Mouse (Mus musculus) cerebellum, postnatal 10 days (tissue): Measurements from ENCODE around the gene Tbc1d13.

Source experiments
- DNase-seq, 2 experiments: peaks; one replicate each; pipeline ENCODE4 v3.0.0; 2021; ENCODE audit warnings: mixed read lengths in 2 of 2

Gene Tbc1d13

DNA sequence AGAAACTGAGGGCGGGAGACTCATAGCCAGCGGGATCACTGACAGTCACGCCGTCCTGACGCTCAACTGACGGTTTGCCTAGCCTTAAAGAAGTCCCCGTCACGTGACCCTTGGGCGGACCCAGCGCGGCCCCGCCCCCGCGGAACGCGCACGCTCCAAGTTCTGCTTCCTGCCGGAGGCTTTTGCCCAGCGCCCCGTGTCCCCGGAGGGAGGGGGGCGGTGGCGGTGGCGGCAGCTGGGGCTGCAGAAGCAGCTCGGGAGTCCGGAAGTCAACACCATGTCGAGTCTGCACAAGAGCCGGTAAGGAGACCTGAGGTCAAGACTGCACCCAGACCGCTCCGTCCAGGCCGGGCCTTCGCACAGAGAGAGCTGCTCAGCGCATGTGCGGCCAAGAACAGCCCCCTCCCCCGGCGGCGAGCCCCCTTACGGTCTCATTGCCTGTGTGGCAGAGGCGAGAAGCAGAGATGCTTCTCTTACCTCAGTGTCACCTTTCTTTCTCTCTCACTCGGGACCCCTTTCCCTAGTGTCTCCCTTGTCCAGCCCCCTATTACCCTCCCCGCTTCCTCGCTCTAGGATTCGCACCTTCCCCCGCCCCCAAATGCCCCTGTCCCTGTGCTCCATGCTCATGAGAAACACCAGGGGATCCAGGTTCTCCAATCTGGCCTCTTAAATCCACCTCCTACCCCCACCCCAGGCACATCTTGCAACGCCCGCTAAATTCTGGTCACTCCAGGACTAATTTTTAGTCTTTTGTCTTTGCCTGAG, at the start of gene Tbc1d13:
Tbc1d13 (plus strand) TSS at position 134 of the 765 bp plus-strand sequence.
- peak; percentile 98 to 99 for DNase-seq

DNA sequence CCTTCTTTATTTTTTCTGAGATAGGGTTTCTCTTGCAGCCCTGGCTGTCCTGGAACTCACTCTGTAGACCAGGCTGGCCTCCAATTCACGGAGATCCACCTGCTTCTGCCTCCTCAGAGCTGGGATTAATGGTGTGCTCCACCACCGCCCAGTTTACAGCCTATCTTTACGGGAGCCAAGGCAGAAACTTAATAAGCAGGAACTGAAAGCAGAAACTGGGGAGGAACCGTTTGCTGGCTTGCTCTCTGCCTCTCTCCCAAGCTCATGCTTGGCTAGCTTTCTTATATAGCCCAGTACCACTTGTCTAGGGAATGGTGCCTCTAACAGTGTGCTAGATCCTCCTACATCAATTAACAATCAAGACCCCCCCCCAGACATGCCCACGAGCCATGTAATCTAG, 49.4 kb upstream of the Tbc1d13 start:
- DNase-seq = no peak

DNA sequence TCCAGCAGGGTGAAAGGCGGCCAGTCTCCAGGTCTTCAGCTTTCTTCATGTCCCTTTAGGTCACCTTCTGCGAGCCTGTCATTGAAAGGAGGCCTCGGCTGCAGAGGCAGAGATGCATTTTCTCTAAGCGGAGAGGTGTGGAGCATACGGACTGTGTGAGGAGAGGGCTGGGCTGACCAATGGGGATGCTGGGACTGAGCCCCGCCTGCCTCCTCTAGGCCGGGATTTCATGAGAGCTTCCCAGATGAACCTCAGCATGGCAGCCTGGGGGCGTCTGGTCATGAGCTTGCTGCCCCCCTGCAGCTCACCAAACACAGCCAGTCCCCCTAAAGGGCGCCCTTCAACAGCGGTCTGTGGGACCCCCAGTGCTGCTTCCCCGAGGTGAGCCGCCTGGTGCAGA, 48.9 kb upstream of the Tbc1d13 start:
- DNase-seq = peak in 1 of 2 experiments; percentile 25

DNA sequence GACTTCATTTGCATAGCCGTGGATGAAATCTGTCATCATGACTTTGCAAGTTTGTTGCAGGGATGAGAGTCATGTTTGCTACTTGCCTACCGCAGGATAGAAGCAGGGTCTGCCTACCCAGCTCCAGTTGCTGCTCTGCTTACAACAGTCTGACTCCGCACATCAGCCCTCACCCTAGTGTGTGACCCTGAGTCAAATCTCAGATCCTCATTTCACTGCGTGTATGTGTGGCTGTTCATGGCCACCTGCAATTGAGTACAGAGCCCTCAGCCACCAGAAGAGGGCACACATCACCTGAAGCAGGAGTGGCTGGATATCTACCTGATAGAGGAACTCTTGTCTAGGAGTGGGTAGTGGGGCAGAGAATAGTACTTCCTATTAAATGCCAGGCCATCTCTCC, 46.2 kb upstream of the Tbc1d13 start:
- DNase-seq = no peak

DNA sequence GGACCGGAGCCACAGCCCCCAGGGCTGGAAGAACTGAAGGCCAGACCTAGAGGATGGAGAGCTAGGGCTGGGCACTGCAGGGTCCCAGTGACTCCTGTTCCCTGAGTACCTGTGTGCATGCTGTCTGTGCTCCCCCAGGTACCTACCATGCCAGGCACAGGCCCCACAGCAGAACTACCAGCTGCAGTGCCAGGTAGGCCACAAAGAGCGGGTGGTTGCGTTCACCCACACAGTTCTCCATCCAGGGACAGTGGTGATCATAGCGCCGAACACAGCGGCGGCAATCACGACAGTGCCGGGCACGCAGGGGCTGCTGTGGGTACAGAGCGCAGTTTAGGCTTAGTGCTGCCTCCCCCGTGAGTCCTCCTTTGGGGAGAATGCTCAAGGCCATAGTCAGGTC, 42.0 kb upstream of the Tbc1d13 start:
- DNase-seq = no peak

DNA sequence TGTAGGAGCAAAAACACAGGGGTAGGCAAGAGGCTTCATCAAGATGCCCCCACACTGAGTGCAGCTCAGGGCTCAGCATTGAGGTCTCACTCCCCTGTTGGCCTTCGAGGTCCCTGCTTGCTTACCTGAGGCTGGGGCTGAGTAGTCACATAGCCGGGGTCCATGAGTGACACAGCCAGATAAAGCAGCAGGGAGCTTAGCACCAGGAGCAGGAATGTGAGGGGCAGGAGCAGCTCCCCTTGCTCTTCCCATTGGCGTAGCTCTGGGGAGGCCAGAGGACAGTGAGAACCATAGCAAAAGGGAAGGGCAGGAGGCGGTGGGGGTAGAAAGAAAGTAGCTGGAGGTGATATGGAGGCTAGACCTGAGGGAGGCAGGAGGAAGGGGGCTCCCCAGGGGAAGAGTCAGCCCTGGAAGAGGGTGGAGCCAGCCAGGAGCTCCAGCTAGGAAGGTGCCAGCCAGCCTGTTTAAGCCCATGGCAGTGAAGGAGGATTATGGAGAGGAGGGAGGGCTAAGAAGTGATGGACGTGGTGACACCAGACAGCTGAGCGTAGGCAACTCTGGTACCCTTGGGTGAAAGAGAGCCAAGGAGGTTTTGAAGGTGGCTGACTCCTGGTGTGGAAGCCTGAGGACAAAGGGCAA, 41.1 kb upstream of the Tbc1d13 start:
- no peak for DNase-seq

DNA sequence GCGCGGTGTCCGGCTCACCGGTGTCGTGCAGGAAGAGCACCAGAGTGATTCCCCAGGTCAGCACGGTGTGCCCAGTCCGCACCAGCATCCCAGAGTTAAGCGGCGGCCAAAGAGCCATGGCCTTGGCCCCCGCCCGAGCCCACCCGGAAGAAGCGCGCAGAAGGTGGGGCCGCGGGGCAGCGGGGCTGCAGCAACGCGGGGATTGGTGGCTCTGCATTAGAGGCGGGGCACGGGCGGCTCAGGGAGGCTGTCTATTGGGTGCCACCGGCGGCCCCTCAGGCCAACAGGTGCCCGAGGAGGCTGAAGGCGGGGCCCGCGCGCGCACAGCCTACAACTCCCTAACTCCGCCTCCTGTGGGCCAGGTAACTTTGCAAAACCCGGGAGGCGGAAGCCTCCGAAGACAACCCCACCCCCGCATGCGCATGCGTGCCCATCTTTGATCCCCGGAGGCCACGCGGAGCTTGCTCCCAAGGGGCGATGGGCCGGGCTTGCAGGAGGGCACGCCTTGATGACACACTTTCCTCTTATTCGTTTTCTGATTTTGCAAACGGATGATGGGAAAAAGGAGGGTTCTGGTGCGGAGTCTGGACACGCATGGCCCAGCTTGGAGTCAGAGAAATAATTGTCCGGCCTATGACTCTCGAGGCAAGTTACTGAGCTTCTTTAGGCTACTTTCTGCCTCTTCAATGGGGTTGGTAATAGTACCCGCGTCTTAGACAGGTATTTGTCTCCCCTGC, 39.9 kb upstream of the Tbc1d13 start, which contains the start of gene Zdhhc12:
Zdhhc12 (minus strand) TSS at position 178 of the 737 bp plus-strand sequence.
- peak; percentile 94 to 96 for DNase-seq

DNA sequence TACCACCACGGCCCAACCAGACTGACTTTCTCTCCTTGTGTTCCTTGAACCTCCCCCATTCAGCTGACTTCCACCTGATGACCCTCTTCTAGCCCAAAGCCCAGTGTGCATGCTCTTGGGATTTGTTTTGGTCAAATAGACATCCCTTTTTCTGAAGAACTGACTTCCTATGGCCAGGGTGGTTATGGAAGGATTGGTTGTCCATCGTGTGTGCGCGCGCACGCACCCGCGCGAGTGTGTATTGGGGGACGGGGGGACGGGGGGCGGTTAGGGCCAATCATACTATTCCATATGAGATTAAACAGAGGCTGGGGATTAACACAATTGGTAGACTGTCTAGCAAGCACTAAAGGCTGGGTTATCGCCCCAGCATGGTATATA, 39.3 kb upstream of the Tbc1d13 start:
- DNase-seq = peak; percentile 46 to 49

DNA sequence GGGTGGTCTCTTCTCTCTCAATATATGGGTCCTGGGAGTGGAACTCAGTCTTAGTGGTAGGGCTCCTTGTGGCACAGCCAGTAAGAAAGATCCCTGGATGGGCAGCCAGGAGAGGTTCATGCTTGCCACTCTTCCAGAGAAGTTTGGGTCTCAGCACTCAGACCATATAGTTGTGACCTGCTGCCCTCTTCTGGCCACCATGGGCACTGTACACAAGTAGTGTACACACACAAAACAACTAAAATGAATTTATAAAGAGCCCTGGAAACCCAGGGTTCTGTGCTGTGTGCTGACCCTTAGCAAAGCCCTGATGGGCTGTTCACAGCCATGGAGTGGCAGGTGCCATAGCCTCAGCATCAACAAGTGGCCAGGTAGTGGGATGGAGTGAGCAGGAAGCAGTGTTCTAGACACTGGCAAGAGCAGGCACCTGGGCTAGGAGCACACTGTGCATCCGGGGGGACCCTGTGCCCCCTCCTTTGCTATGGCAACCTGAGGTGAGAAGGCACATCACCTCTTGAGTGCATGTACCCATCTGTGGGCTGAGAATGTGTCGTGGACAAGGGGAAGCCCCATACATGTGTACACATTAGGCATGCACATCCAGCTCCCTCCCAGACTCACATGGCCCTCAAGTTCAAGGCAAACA, 37.5 kb upstream of the Tbc1d13 start:
- peak; percentile 80 to 81 for DNase-seq

DNA sequence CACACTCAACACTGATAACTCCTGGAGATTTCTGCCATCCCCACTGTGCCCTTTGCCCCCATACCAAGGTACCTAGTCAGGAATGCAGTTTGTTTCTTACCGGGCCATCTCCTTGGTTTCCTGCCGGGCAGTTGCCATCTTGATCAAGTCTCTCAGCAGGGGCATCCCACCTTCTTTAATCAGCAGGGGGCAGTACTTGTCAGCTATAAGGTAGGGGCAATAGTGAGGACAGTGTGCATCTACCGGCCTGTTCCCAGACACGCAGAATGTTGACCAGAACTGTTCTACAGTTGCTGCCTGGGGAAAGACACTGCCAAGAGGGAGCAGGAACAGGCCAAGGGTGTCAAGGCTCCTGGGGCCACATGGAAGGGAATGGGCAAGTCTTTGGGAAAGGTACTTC, 33.3 kb upstream of the Tbc1d13 start:
- no peak for DNase-seq

DNA sequence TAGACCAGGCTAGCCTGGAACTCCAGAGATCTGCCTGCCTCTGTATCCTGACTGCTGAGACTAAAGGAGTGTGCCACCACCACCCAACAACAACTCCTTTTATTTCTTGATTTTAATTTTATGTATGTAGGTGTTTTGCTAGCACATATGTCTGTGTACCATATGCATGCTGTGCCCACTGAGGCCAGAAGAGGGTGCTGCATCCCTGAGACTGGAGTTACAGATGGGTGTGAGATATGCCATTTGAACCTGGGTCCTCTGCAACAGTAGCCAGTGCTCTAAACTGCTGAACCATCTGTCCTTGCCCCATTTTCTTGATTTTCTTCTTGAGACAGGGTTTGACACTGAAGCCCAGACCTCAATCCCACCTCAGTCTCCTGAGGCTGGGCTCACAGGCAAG, 27.2 kb upstream of the Tbc1d13 start:
- peak; percentile 70 to 71 for DNase-seq

DNA sequence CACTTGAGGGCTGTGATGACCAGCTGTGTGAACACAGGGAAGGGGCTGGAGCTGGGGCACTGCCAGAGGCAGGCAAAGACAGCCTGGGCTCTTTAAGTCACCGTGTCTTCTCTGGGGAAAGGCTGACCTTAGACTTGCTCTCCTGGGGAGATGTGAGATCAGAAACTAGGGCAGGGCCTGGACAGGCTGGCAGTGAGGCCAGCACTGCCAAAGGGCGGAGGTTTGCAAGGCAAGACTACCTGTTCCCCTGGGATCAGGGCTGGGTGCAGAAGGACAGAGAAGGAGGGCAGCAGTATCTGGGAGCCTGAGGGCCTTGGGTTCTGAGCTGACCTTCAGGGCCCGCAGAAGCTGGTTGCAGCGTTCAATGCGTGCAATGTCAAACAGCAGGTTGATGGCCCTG, 25.9 kb upstream of the Tbc1d13 start:
- DNase-seq = no peak

DNA sequence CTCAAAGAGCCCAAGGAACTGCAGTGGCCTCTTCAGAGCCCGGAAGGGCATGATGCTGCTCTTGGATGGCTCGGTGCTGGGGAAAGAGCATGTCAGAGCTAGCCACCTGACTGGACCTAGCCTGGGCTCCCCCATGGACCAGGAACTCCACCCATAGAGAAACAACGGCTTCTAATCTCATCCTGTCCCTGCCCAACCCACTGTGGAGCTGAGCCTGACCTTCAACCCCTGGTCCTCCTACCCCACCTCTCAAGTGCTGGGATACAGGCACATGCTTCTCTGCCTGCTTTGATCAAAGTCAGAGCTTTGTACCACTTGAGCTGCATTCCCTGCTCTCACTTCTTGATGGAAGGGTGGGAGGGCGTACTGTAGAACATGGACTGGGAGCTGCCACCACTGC, 25.3 kb upstream of the Tbc1d13 start:
- no peak for DNase-seq

DNA sequence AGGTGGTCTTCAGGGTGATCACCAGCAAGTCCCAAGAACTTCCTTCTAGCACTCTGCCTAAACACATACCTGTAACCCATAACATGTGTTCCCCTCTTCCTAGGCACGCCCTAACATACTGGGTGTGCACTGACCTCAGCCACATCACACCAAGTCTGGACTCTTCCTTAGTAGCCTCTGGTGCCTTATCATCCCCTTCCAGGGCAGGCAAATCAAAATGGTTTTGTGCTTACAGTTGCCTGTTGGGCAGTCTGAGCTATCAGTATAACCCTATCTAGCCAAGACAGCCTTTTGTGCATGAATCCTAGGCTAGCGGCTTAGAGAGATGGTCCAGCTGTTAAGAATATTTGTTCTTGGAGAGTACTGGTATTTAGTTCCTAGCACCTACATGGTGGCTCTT, 22.0 kb upstream of the Tbc1d13 start:
- no peak for DNase-seq

DNA sequence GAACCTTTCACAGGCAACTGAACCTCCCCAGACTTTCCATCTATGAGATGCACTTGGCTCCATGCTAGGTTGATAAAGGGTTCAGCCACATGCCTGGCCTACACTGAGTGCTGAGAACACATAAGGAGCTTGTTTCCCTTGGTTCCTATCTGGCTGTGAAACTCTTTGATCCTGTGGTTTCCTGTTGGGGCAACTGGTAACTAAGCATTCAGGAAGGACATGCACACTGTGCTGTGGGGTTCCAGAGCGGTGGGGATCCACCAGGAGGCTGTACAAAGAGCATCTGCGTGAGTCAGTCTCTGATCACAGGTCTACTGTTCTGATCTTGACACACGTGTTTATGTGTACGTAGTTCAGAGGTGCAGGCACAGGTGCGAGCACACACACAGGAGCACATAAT, 21.0 kb upstream of the Tbc1d13 start:
- DNase-seq = no peak

DNA sequence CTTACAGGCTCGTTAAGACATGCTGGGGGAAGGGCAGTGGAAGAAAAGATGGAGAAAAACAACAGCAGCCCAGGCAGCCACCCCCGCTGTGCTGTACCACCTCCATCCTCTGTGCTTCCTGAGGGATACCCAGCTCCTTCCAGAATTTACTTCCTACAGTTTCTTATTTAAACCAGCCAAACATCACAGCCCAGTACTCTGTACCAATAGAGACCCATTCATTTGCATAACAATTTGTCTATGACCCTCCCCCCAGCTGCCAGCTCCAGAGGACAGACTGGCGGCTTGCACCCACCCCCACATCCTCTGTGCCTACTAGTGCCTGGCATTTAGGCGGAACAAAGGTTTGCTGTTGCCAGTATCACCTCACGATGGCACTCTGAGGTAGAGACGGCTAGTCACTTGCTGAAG, 13.9 kb upstream of the Tbc1d13 start:
- peak; percentile 48 to 51 for DNase-seq

DNA sequence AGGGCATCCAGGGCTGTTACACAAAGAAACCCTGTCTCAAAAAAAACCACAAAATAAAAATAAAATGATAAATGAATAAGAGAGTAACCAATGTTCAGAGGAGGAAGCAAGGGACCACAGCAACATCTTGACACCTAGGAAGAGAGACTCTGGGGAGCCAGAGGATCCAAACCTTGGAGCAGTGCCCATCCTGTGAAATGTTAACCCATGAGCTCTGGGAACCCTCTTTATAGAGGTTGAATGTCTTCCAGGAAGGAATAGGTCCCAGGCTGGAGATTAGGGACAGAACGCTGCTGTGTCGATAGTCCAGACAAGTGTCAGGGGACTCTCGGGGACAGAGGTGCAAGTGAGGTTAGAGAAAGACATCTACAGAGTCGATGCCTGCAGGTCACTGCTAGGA, 13.3 kb upstream of the Tbc1d13 start:
- DNase-seq = no peak

DNA sequence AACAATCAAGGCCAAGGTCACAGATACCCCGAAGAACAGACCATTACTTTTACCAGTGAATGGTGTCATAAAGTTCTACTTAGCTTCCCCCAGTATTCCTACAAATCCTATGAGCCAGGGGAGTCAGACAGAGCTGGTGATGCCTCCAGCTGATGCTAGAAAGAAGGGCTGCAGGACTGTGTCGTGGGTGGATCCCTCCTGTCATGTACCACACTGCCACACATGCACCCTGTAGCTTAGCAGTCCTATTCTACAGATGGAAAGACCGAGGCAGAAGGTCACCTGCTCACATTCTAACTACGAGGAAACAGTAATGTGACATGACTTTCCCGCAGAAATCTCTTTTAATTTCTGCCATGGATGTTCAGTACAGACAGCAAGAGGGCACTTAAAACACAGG, 10.8 kb upstream of the Tbc1d13 start:
- DNase-seq = no peak

DNA sequence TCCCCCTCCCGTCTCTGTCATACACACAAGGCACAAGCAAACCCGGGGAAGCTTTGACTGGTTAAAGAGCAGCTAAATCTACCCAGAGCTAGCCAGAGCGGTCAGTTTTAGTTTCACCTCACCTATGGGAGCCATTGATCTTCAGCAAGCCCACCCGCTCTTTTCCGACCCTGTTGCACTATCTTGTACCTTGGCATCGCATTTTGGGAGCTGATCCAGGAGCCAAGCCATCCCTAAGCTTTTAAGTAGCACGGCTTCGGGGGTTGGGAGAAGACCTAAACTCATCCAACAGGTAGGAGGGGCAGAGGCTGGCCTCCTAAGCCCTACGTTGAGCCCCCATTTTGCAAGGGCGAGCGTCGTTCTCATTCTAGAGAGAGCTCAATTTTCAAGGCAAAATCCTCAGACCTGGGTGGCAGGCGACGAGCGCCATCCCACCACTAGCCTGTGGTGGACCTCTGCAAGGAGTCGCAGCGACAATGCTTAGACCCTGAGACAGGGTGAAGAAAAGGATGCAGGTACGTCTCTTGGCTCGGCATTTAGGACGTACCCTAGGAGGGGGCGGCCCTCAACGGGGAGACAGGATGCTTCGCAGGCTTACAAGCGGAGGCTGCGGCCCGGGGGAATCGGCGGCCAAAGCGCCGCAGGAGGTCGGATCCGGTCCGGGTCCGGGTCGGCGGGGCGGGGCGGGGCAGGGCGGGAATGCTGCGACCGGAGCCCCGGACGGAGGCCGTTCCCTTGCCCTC, 9.6 kb upstream of the Tbc1d13 start:
- DNase-seq = peak; percentile 54 to 66

DNA sequence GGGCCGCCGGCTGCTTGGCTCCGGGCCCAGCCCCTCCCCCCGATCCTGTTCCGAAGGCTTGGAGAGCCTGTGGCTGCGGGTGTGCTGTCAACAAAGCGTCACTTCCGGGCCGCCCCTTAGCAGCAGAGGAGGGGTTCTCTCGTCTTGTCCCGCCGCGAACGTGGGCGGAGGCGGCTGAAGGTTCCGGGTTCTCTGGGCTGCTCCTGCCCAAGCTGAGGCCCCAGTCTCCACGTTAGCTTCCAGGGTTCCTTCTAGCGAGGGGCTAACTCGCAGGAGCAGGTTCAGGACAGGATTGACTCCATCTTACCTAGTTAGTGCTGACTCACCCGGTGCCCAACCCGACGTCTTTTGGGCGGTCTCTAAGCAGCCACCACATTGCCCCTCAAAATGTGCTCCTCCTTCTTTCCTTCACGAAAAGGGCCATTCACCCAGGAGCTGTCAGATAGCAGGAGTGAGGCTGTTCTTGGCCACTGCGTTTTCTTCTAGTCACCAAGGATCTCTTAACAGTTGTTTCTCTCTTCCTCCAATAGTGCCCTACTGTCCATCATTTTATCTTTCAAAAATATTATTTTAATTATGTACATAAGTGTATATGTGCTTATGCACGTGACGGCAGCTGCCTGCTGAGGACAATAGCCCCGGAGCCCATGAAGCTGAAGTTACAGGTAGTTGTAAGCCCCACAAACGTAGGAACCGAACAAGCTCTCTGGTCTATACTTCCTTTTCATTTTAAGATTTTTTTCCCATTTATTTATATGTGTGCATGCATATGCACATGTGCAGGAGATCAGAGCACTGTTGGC, 8.9 kb upstream of the Tbc1d13 start, which contains the start of gene Zer1:
Zer1 (minus strand) TSS at position 114 of the 803 bp plus-strand sequence.
- DNase-seq = peak; percentile 99

DNA sequence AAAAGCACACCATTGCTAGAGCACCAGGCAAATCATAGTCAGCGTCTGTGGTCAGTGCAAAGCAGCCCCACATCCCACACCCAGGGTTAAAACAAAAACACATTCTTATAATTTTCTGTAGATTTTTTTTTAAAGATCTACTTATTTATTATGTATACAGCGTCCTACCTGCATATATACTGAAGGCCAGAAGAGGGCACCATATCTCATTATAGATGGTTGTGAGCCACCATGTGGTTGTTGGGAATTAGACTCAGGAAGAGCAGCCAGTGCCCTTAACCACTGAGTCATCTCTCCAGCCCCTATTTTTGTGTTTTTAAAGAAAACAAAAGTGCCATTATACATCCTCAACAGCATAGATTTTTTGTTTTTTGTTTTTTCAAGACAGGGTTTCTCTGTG, 4.8 kb upstream of the Tbc1d13 start:
- DNase-seq = peak; percentile 62 to 69

DNA sequence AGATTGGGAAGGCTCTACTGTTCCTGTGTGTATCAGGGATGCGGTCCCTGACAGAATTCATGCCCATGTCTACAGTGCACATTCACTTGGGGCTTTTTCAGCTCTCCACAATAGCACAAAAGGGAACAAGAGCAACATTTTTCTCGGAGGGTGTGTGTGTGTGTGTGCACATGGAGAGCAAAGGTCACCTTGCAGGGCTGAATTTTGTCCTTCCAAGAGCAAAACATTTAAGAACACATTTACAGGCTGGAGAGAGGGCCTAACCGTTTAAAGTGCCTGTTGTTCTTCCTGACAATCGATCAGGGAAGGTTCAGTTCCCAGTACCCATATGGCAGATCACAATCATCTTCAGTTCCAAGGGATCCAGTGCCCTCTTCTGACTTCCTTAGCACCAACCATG, 3.4 kb upstream of the Tbc1d13 start:
- DNase-seq = no peak
